Mouse (Mus musculus) embryo, embryonic 10 days (tissue): ENCODE measurements at regions not wholly inside any gene's neighbourhood (a gene's known extent, or its start where the extent isn't known, plus 50 kb on each side); places are given as distances from the start of the nearest gene placed in this dataset.

Source experiments
- DNase-seq: peaks from one replicate; pipeline ENCODE4 v3.0.0-alpha.2; 2015; ENCODE audit warnings: low spot score

DNA sequence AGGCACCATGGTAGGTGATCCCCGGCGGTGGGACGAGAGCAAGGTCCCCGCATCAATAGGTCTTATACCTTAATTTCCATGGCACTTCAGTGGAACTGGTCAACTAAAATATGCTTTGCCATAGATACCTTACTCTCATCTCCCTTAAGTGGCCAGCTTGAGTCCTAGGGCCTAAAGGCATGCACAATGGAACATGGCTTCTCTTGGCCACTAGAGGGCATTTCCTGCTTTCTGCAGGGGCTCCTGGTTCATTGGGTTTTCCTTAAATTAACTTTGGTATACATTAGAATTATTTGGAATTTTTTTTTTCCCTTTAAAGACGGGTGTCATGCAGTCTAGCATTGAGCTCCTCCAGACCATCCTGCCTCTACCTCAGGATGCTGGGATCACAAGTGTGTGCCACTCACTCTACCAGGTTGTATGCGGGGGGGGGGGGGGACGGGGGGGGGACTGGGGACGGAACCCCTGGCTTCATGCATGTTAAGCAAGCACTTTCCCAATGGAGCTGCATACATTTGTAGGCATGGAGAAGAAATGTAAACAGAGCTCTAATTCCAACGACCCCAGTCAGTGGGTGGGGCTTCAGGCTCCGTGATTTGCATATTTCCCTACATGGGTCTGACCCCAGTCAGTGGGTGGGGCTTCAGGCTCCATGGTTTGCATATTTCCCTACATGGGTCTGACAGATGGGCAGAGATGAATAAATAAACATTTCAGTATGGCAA, 113.4 kb upstream of the Cpm start:
- DNase-seq: peak; percentile 67

DNA sequence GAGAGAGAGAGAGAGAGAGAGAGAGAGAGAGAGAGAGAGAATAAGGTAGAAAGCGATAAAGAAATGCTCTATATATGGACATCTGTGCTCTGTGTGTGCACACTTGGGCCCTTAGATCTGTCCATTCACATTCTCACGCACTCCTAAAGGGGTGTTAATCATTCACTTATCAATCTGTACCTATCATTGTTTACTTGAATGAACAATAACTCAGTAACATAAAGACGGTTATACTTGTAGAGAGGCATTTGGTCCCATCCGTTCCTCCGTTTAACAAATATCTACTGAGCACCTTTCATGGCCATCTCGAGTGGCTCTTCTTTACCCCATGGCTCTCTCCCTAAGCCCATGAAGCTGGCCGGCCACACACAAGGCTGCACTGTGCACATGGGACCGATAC, 114.3 kb upstream of the Cpm start:
- DNase-seq: no peak

DNA sequence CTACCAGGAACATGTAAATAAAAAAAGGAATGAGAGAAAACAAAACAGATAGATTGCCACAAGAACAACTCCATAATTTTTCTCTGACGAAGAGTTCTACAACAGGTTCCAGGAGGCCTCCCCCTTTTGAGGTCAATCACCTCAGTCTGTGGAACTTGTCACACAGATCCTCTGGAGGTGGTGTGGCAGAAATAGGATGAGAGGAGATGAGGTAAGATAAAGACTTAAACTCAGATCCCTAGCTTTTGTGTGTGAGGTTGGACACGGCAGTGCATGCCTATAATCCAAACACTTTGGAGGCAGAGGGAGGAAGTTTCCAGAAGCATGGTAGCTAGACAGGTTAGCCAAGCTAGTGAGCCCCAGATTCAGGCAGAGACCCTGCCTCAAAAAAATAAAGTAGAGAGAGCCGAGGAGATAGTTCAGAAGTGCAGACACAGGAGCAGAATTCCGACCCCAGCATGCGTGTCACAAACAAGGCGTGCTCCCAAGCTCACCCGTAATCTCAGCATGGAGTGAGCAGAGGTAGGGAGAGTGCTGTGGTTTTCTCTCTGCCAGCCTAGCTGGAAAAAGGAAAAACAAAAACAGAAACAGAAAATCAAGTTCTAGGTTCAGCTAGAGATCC, 115.3 kb upstream of the Cpm start:
- no peak for DNase-seq

DNA sequence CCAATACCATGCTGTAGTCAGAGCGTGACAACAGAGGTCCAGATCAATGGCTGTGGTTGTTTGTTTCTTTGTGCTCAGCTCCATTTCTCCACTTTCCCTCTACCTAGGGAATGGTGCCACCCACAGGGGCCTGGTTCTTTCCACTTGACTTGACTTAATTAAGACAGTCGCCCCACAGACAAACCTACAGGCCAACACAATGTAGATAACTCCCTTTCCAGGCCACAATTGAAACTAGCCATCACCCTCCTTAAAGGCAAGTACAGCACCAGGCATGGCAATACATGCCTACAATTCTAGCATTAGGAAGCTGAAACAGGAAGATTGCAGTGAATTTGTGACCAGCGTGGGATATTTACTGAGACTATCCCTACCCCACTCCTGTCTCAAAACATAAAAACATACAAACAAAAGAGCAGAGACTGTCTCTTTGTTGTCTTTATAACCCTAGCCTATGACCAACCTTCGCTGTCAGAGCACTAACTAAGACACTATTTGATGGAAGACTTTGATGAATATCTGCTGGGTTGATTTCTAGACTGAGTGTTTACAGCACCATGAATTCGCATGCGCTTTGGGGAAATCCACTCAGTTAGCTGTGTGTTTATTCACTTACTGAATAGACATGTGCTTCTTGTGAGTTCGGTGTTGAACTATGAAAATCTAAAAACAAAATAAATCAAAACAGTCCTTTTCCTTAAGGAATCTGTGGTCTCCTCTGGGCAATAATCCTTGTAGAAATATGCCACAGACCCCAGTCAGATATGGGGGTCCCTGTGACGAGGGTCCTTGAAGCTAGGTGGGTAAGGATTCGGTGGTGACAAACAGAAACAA, 116.7 kb upstream of the Cpm start:
- DNase-seq: no peak

DNA sequence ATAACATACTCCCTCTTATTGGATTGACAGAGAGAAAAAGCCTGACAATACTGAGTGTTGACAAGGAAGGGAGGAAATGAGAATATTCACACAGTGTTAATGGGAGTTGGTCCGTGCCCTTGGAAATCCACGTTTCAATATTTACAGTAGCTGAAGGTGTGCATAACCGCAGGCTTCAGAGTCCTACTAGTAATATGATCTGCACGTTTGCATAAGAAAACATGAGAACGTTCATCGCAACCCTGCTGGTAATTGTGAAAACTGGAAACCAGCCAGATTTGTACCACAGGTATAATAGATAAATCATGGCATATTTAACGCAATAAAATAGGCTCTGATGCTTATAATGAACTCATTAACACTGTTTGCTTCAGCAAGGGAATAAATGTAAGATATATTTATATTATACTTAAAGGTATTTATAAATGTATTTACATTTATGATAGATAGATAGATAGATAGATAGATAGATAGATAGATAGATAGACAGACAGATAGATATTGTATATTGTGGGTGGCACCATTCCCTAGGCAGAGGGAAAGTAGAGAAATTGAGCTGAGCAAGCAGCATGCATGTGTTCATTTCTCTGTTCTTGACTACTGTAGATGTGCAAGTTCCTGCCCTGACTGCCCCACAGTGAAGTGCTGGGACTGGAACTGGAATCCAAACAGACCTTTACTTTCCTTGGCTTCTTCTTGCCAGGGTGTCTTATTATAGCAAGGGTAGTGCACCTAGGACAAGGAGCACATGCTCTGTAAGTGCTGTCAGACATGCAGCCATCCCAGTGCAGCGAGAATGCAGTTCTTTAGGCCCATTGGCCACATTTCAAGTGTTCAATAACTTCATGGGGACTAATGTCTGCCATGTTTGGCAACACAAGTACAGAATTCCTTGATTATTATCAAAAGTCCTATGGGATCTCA, 117.6 kb upstream of the Cpm start:
- DNase-seq: no peak

DNA sequence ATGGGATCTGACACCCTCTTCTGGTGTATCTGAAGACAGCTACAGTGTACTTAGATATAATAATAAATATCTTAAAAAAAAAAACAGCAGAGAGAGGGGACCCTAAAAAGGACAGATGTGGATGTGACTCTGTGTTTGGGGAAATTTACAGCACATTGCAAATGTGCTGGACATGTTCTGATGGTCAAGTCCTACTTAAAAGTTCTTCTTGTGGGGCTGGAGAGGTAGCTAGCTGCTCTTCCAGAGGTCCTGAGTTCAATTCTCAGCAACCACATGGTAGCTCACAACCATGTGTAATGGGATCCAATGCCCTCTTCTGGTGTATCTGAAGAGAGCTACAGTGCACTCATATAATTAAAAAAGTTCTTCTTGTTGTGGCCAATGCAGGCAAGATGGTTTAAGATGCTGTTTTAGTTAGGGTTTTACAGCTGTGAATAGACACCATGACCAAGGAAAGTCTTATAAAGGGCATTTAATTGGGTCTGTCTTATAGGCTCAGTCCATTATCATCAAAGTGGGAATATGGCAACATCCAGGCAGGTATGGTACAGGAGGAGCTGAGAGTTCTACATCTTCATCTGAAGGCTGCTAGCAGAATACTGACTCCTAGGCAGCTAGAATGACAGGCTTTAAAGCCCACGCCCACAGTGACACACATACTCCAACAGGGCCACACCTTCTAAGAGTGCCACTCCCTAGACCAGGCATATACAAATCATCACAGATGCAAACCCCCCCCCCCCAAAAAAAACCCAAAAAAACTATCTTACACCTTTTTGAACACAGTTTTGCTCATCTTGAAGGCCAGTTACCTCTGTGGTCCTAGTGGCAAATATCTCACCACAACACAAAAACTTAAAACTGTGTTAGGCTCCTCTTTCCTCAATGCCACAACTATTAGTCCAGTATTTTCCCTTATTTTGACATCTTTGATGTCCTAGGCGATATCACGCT, 118.5 kb upstream of the Cpm start:
- DNase-seq: no peak

DNA sequence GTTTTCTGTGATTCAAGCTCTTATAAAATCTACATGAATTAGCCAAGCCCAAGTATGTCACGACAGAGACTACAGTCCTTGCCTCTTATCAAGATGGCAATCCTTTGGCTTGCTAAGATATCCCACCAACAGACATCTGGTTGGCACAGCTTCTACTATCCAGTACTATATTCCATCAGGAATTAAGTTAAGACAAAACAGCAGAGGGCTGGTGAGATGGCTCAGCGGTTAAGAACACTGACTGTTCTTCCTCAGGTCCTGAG, 119.1 kb upstream of the Cpm start:
- no peak for DNase-seq

DNA sequence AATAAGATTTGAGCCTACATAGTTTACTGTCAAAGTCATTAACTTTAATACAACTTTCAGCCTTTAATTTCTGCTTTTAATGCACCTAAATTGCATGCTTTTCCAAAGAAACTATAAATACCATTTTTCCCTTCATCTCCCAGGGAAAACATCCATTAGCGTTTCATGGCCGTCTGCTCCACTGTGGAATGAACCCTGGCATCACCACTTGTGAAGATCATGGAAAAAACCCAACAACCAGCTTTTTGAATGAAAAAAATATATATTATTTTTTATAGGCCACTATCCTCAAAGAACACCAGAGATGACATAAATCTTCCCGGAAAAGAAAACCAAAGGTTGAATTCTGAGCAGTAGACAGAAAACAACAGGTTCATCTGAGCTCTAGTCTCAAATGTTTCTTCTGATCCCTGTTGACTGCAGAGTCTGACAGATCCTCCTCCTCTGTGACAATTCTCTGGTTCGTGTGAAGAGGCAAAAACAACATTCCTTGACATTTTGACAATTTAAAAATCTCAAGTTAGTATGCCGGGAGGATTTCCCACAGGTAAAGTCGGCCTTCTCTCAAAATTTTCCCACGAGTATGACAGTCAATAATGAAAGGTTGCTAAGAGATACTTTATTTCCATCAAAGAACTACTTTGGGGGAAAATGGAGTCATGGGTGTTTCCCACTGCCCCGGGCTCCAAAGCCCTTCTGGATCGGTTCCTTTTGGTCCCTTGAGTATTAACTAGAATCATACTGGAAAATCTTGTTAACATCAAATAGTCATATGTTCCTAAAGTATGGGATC, 119.7 kb upstream of the Cpm start:
- no peak for DNase-seq

DNA sequence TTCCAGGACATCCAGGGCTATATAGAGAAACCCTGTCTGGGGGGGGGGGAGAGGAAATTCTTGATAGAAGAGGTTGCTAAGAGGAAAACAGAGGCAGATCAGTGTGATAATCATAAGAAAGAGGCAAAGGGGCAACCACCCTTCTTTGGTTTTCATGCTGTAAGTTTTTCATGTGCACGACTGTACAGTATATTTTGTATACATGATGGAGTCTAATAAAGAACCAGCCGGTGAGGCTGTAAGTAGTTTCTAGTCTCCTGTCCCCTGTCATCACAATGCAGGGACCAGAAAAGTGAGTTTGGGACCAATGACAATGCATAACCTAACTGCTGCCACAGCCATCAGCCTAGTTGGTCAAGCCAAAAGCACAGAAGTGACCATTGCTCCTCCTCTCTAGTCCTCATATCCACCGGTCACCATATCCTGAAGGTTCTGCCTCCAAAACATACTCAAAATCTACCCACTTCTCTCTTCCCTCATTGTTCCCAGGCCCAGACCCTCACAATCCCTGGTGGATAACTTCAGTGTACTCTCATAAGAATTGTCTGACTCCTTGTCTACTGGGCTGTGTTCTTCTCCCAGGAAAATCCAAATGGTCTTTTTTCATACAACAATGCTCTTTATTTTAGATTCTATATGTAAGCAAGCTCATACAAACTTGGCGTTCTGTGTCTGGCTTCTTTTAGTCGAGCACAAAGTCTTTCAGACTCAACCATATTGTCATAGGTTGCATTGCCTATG, 122.9 kb upstream of the Cpm start:
- DNase-seq: no peak

DNA sequence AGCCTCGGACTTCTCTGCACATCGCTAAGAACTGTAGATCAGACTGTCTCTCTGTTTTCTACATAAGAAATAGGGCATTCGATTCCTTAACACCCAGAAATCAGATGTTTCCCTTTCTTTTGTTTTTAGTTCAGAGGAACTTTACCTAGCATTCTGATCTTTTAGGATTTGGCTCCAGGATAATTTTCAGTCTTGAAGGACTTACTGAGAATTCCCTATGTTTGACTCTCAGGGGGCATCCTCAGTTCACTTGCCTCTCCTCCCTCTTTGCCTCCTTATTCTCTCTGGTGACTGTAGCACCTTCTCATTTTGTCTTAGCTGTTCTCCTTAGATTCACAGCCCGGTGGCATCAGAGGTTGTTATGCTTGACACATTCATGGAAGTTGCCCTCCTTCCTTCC, 123.8 kb upstream of the Cpm start:
- DNase-seq: no peak

DNA sequence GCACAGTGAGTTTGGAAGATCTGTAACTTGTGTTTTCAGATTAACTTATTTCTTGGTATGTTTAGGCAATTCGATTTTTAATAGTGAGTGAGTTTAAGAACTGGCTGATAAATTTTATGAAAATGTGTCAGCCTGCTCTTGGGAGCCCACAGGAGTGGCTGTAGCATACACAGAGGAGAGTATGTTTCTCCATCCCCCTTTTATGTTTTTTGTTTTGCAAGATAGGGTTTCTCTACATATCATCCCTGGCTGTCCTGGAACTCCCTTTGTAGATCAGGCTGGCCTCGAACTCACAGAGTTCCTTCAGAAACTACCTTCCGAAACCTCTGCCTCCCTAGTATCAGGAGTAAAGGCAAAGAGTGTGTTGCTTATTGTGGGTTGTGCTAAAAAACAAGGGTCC, 124.2 kb upstream of the Cpm start:
- no peak for DNase-seq

DNA sequence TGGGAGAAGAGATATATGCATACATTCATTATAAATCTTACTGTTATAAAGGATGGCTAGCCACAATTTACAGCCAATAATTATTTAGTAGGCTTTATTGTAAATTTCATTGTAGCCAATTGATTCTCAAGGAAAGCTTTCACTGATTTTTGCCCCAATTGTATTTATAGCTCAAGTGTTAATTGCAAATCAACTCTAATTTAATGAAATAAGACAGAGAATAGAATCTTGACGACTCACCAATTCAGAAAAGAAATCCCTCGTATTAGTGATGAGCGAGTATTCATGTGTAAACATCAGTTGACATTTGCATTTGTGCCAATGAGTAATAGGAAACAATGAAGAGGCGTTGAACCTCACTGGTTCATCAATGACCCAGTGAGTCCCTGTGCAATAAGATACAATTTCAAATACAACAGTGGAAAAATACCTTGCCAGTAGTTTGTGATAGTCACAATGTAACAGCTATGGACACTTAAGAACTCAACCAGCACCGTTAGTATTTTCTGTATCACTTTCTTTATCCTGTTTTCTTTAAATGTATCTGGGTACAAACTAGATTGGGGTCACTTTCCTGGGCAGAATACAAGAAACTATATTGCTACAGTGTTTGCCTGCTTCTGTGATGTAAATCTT, 124.6 kb upstream of the Cpsf6 start:
- no peak for DNase-seq

DNA sequence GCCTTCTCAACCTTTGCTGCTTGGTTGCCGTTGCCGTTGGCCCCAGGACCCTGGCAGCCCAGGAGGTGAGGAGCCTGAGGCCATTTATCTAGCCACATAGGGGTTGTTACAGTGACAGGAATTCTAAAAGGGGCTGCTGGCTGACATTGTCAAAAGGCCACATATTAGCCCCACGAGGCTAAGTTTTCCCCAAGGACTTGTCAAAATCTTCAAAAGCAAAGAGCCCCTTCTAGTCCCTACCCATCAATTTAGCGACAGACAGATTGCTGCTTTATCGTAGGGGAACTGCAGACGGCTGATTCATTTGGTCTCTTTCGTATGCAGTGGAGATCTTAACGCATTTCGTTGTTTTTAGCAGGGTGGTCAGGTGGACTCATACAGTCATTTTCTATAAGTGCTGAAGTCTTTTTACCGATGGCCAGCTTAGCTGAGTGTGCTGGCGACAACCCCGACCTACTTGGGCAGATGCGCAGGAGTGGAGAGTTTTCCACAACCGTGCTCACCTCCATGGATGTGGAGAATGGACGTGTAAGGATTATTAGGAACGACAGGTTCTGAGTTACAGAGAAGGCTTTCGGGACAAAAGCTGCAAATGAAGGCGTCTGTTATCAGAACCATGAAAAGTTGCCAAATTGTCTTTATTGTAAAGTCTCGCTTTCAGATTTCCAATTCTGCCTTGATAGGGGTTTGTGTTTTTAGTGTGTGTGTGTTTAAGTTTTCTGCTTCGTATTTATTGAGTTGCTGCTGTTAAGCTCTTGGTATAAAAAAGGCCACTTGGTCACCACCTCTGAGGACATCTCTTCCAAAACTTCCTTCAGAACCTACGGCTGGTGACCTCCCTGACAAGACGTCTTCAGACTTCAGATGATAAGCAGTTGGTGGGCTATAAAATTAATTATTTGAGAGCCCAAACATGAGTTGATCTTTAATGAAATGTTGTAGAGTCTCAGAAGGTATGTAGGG, 123.7 kb upstream of the Cpsf6 start:
- no peak for DNase-seq

DNA sequence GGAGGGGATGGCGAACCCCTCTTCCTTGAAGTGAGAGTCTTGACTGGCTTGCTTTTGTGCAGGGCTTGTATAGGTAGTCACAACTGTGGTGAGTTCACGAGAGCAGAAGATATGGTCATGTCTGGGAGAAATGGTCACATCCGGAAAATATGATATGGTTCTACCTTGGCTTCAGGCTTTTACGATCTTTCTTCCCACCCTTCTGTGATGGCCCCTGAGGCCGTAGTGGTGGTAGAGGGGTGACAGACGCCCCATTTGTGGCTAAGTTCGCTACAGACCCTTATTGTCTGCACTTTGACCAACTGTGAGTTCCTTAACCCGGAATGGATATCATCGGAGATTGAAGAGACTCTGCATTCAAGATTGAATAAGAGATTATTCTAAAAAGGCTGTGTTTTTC, 122.9 kb upstream of the Cpsf6 start:
- DNase-seq: no peak

DNA sequence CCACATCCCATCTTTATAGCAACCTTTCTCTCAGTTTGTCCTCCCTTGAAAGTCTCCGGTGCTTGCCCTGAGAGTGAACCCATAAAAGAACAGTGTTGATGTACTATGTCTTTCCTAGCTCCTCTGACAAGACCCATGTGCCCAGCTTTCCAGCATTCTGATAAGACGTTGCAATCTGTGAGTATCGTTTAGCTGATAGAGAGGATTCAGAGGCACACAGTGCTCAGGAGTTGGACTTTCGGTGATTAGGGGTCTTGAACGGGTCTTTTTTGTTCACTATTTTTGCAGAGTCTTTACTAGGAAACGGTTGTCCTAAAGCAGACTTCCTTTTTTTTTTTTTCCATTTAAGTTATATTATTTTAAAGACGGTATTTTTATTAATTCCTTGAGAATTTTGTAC, 122.3 kb upstream of the Cpsf6 start:
- DNase-seq: no peak

DNA sequence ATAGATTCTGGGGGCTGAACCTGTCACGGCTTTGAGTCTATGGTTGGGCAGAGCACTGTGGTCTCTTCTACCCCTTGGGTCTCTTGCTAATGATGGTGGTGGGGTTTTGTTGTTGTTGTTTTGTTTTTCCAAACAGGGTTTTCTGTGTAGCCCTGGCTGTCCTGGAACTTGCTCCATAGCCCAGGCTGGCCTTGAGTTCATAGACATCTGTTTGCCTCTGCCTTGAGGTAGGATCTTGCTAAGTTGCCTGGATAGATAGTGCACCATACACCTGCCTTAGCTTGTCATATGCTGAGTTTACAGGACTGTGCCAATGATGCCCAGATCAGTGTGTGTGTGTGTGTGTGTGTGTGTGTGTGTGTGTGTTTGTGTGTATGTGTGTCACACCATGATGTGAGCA, 121.6 kb upstream of the Cpsf6 start:
- no peak for DNase-seq

DNA sequence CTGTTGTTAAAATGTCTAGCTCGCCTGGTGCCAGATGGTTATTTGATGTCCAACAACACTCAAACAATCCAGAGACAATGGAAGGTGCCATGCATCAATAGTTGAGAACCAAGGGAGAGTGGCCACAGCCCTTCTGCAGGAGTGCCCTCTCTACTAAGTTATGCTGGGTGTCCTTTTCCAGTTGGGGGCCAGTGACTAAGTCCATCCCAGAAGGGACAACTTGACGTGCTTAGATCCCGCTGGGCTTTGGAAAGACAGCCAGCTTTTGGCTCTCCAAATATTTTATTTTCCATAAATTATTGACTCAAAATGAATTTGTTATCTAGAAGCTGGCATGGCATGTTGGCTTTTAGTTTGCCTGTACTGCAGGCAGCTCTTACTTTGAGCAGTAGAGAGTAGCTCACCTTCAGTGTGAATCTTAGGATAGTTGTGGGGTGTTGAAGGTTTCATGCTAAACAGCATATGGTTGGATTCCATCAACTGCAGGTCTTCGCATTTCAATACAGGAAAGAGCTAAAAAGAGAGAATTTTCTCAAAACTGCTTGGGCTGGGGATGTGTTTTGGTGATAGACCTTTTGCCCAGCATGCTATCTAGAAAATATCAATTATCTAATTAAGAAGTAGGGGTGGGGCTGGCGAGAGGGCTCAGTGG, 120.8 kb upstream of the Cpsf6 start:
- DNase-seq: no peak
